Mouse (Mus musculus): ENCODE results near the gene Vmn1r206.
"Not testable (repeated sequence)": the region's sequence is repeated elsewhere in the genome, so short reads cannot be mapped to it uniquely, and the experiment has no call there.

Vmn1r206 gene

GRCm38 (mm10) chr13:22624151-22624550, at the start of gene Vmn1r206:
Vmn1r206 (minus strand) TSS chr13:22624251.
- not testable (repeated sequence) for DNase-seq (ENCODE audit: low read depth, low spot score)

- no peak for DNase-seq (ENCODE audit: low read depth, low spot score)
Measured at GRCm38 (mm10) chr13:22592900-22593299, 31.2 kb downstream of the Vmn1r206 start, which contains the start of gene Vmn1r205. Vmn1r205 (minus strand) TSS chr13:22593000.

GRCm38 (mm10) chr13:22583336-22583735, 40.7 kb downstream of the Vmn1r206 start:
- not testable (repeated sequence) for DNase-seq (ENCODE audit: low read depth, low spot score)

GRCm38 (mm10) chr13:22574911-22575310, 49.1 kb downstream of the Vmn1r206 start:
- DNase-seq (ENCODE audit: low read depth, low spot score), result not testable (repeated sequence)

Data from telencephalon, adult 2 months (tissue).